In the genomic region with DNA sequence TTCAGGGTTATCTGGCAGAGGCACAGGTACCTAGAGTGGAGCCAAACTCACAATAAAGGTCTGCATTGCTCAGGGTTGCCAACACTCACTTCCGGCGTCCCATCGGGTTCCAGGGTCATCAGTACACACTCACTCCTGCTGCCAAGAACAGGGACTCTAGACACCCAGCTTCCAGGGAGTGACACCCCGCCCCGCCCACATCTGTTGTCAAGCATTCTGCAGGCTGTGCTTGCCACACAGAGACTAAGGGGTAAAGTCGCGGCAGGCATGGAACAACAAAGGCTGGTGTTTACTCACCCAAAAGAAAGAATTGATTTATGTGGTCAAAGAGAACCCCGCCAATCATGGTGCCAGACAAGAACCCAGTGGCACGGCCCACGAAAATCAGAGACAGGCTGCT, we compare ENCODE assay signal across 22 mouse cellular contexts. TPM values are rescaled to one million over a fixed set of nuclear protein-coding genes. Genes with fewer than 3 reads are reported as not detected.
DNase-seq lines count a peak whose midpoint lies in the region; ATAC-seq and TF ChIP-seq lines count a peak whose summit lies in the region.
"Had no signal": no experiment of that assay in that cellular context is flagged by ENCODE, and none has a peak within 500 bp of the region (broad histone marks: within the 10 kb centered on the region; RNA-seq: fewer than 3 reads in every experiment).

No protein-coding gene starts in this region.

- no peak overlapping the region for H3K4me2 ChIP-seq in hindbrain, postnatal 0 days (ENCODE audit: low read depth, low read length)
- H3K4me2 ChIP-seq in hindbrain, embryonic 14.5 days (replicated peaks): no peak overlapping the region
- H3K4me2 ChIP-seq: kidney, embryonic 15.5 days; liver, embryonic 15.5 days; neural tube, embryonic 13.5 days had no signal

- no peaks in the 10 kb centered on the region for H3K9me3 ChIP-seq in hindbrain, embryonic 10.5 days
- no peaks in the 10 kb centered on the region for H3K9me3 ChIP-seq in hindbrain, postnatal 0 days (ENCODE audit: low read length)
- no peaks in the 10 kb centered on the region for H3K9me3 ChIP-seq in hindbrain, embryonic 14.5 days (ENCODE audit: control insufficient read depth, low read length)
- H3K9me3 ChIP-seq: kidney, embryonic 15.5 days; liver, embryonic 15.5 days; neural tube, embryonic 13.5 days had no signal

- DNase-seq in adrenal gland, postnatal 10 days: peak; percentile 23
- no peak for DNase-seq in adrenal gland, adult 8-10 months
- peak; percentile 46 for DNase-seq in hindbrain, embryonic 10.5 days (ENCODE audit: low spot score)
- DNase-seq in hindbrain, postnatal 0 days (ENCODE audit: low spot score): no peak
- peak; percentile 30 for DNase-seq in CD4-positive helper T cell, adult 2 months (ENCODE audit: low read depth, low spot score)
- no peak for DNase-seq in hindbrain, embryonic 14.5 days (ENCODE audit: low spot score)
- no peak for DNase-seq in cerebellum, adult 11 months
- no peak for DNase-seq in retina, embryonic 14.5 days (ENCODE audit: low spot score)
- DNase-seq: cerebellum, adult 9-11 months; gastrocnemius, adult 2 months; retina, postnatal 1 day had no signal

- H3K9ac ChIP-seq in hindbrain, postnatal 0 days (replicated peaks; ENCODE audit: low read length): no peak overlapping the region
- H3K9ac ChIP-seq in hindbrain, embryonic 14.5 days: no peak overlapping the region
- H3K9ac ChIP-seq: kidney, embryonic 15.5 days; liver, embryonic 15.5 days; neural tube, embryonic 13.5 days had no signal

- H3K4me1 ChIP-seq in hindbrain, embryonic 10.5 days (replicated peaks): peaks cover 7% of the 10 kb centered on the region; the same call in 1 of the 2 replicates
- no peaks in the 10 kb centered on the region for H3K4me1 ChIP-seq in hindbrain, postnatal 0 days (ENCODE audit: insufficient read depth, low read length)
- H3K4me1 ChIP-seq in hindbrain, embryonic 14.5 days (replicated peaks; ENCODE audit: control insufficient read depth, insufficient read depth, low read length): no peaks in the 10 kb centered on the region
- H3K4me1 ChIP-seq: liver, embryonic 15.5 days; neural tube, embryonic 13.5 days had no signal

- no peaks in the 10 kb centered on the region for H3K27me3 ChIP-seq in hindbrain, embryonic 10.5 days (ENCODE audit: insufficient read depth, poor library complexity, severe bottlenecking)
- no peaks in the 10 kb centered on the region for H3K27me3 ChIP-seq in hindbrain, postnatal 0 days (ENCODE audit: insufficient read depth, low read length)
- no peaks in the 10 kb centered on the region for H3K27me3 ChIP-seq in hindbrain, embryonic 14.5 days (ENCODE audit: control insufficient read depth, insufficient read depth, low read length)
- H3K27me3 ChIP-seq: kidney, embryonic 15.5 days; liver, embryonic 15.5 days; neural tube, embryonic 13.5 days had no signal

- 48% methylated on average over 10 of the region's 10 CpGs for WGBS in hindbrain, embryonic 10.5 days
- WGBS in hindbrain, postnatal 0 days: 37% methylated on average over 10 of the region's 10 CpGs
- 23% methylated on average over 10 of the region's 10 CpGs for WGBS in hindbrain, embryonic 14.5 days

- no peak for ATAC-seq in hindbrain, postnatal 0 days
- peak; percentile 51; the same call in 1 of the 2 replicates for ATAC-seq in hindbrain, embryonic 14.5 days (ENCODE audit: low FRiP score)
- ATAC-seq: activated CD4-positive, CD25-positive, alpha-beta regulatory T cell, adult 4 months; midbrain, embryonic 16.5 days had no signal

- no peak overlapping the region for H3K4me3 ChIP-seq in hindbrain, embryonic 10.5 days
- no peak overlapping the region for H3K4me3 ChIP-seq in hindbrain, postnatal 0 days (ENCODE audit: low read length)
- H3K4me3 ChIP-seq in hindbrain, embryonic 14.5 days (replicated peaks; ENCODE audit: low read length): no peak overlapping the region
- H3K4me3 ChIP-seq: gastrocnemius, adult 2 months; kidney, embryonic 15.5 days; layer of hippocampus, adult 2 months; liver, embryonic 15.5 days; neural tube, embryonic 13.5 days had no signal

- no peak for TF ChIP-seq CTCF in hindbrain, postnatal 0 days (IDR thresholded peaks at IDR 0.05; ENCODE audit: low read depth)

- H3K36me3 ChIP-seq in hindbrain, embryonic 10.5 days: no peaks in the 10 kb centered on the region
- H3K36me3 ChIP-seq in hindbrain, postnatal 0 days (ENCODE audit: insufficient read depth, low read length): no peaks in the 10 kb centered on the region
- H3K36me3 ChIP-seq in hindbrain, embryonic 14.5 days (replicated peaks; ENCODE audit: control insufficient read depth, insufficient read depth): no peaks in the 10 kb centered on the region
- H3K36me3 ChIP-seq: kidney, embryonic 15.5 days; liver, embryonic 15.5 days; neural tube, embryonic 13.5 days had no signal

- H3K27ac ChIP-seq in hindbrain, embryonic 10.5 days: no peak overlapping the region
- no peak overlapping the region for H3K27ac ChIP-seq in hindbrain, postnatal 0 days
- no peak overlapping the region for H3K27ac ChIP-seq in hindbrain, embryonic 14.5 days
- H3K27ac ChIP-seq: gastrocnemius, adult 2 months; kidney, embryonic 15.5 days; layer of hippocampus, adult 2 months; liver, embryonic 15.5 days; neural tube, embryonic 13.5 days had no signal

RNA-seq across cellular contexts. Expression of gene Mfsd4b1, which starts 18.1 kb away (rescaled TPM):
- 1 to 10 TPM; 6.4 to 7.4 TPM for total RNA-seq in adrenal gland, postnatal 10 days (2021)
- total RNA-seq in adrenal gland, adult 8-10 months (2022): 1 to 10 TPM in 2 of 4 experiments, under 1 TPM in 2; 0.65 to 1.3 (median 1.1) TPM
- not detected in 2 replicates for polyA plus RNA-seq in hindbrain, embryonic 10.5 days (2016; fragmentation: Nextera tagmentation; extraction: Ambion mirVana)
- 0.32 and 0.73 TPM in 2 replicates for total RNA-seq in hindbrain, postnatal 0 days (2014; rRNA removed)
- 0.26 and 0.33 TPM in 2 replicates for polyA plus RNA-seq in hindbrain, postnatal 0 days (2015; fragmentation: Nextera tagmentation; extraction: Ambion mirVana)
- polyA plus RNA-seq in hindbrain, embryonic 14.5 days (2014; fragmentation: Nextera tagmentation; extraction: Ambion mirVana): 0.65 and 1.1 TPM in 2 replicates
- total RNA-seq: hematopoietic stem cell, adult 5-6 weeks; MEL had no signal
- polyA plus RNA-seq: activated CD4-positive, CD25-positive, alpha-beta regulatory T cell, adult 4 months; embryonic facial prominence, embryonic 11.5 days; small intestine, adult 2 months; stomach, embryonic 14.5 days had no signal

RNA-seq across cellular contexts. Expression of gene Mfsd4b5, which starts 20.5 kb away (rescaled TPM):
- total RNA-seq in adrenal gland, postnatal 10 days (2021): 1 to 10 TPM in 1 of 2 experiments, under 1 TPM in 1; 0.90 to 1.2 TPM
- 1 to 10 TPM in 3 of 4 experiments, under 1 TPM in 1; 0.55 to 1.9 (median 1.3) TPM for total RNA-seq in adrenal gland, adult 8-10 months (2022)
- polyA plus RNA-seq in hindbrain, embryonic 10.5 days (2016; fragmentation: Nextera tagmentation; extraction: Ambion mirVana): not detected in 2 replicates
- total RNA-seq in hindbrain, postnatal 0 days (2014; rRNA removed): 0.11 TPM in 1 of 2 replicates, not detected in the other
- 0.11 and 0.18 TPM in 2 replicates for polyA plus RNA-seq in hindbrain, postnatal 0 days (2015; fragmentation: Nextera tagmentation; extraction: Ambion mirVana)
- 0.08 TPM in 1 of 2 replicates, not detected in the other for polyA plus RNA-seq in hindbrain, embryonic 14.5 days (2014; fragmentation: Nextera tagmentation; extraction: Ambion mirVana)
- total RNA-seq: hematopoietic stem cell, adult 5-6 weeks; MEL had no signal
- polyA plus RNA-seq: embryonic facial prominence, embryonic 11.5 days; midbrain, embryonic 16.5 days; neural tube, embryonic 13.5 days; stomach, embryonic 14.5 days had no signal

RNA-seq across cellular contexts. Expression of gene Mfsd4b3, which starts 47.0 kb away (rescaled TPM):
- total RNA-seq in adrenal gland, postnatal 10 days (2021): 1 to 10 TPM; 4.5 to 6.2 TPM
- total RNA-seq in adrenal gland, adult 8-10 months (2022): 10 to 100 TPM in 1 of 4 experiments, 1 to 10 TPM in 3; 3.0 to 10.2 (median 6.6) TPM
- 0.16 TPM in 1 of 2 replicates, not detected in the other for polyA plus RNA-seq in hindbrain, embryonic 10.5 days (2016; fragmentation: Nextera tagmentation; extraction: Ambion mirVana)
- 0.18 and 0.84 TPM in 2 replicates for total RNA-seq in hindbrain, postnatal 0 days (2014; rRNA removed)
- not detected in 2 replicates for polyA plus RNA-seq in hindbrain, postnatal 0 days (2015; fragmentation: Nextera tagmentation; extraction: Ambion mirVana)
- 0.12 and 0.31 TPM in 2 replicates for polyA plus RNA-seq in hindbrain, embryonic 14.5 days (2014; fragmentation: Nextera tagmentation; extraction: Ambion mirVana)
- total RNA-seq: hematopoietic stem cell, adult 5-6 weeks; MEL had no signal
- polyA plus RNA-seq: activated CD4-positive, CD25-positive, alpha-beta regulatory T cell, adult 4 months had no signal

Comparison
In these comparisons a context has a peak if more than half of its experiments do, and no peak if none do; other contexts are left out.
1. DNase-seq: peak in adrenal gland, postnatal 10 days (single experiment), hindbrain, embryonic 10.5 days (single experiment) and CD4-positive helper T cell, adult 2 months (single experiment); none in adrenal gland, adult 8-10 months (single experiment), hindbrain, postnatal 0 days (single experiment), hindbrain, embryonic 14.5 days (single experiment), cerebellum, adult 11 months (single experiment) and retina, embryonic 14.5 days (single experiment).